Mouse (Mus musculus) gastrocnemius, adult 8-10 months (tissue): ENCODE measurements around the gene Hs1bp3. TPM values are rescaled to one million over a fixed set of nuclear protein-coding genes. Genes with fewer than 3 reads are reported as not detected.

Source experiments
- DNase-seq, 2 experiments: peaks; one replicate each; pipeline ENCODE4 v3.0.0; 2022; ENCODE audit warnings: low spot score in 2 of 2
- total RNA-seq, 4 experiments: library from RNA; stranded (reverse); gene quantifications; 2 replicates each; pipeline ENCODE4 v1.2.4; 2022

The Hs1bp3 gene
- total RNA-seq, 4 experiments from 2014 or later: 4.3 to 8.4 (median 5.4) TPM

DNA sequence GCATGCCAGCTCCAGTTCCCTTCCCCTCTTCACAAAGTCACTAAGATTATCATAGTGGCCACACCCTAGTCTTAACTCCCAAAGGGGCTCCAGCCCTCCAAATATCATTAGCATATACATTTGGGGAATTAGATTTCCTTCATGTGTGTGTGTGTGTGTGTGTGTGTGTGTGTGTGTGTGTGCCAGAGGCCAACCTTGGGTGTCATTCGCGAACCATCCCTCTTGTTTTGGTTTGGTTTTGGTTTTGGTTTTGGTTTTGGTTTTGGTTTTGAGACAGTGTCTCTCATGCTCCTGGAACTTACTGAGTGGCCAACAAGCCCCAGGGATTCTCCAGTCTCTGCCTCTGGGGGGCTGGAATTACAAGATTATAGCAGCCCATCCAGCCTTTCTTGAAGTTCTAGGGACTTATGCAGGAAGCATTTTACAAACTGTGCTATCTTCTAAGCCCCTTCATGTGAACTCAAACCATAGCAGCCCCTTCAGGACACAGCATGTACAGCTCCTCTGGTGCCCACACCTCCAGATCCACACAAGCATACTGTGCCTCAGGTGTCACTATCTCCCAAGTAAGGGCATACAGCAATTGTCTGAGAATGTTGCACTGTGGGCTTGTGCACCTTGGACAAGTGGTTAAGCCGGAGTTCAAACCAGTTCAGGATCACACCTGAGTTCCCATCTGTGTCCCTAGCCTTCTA, 46.3 kb downstream of the Hs1bp3 start:
- no peak for DNase-seq

DNA sequence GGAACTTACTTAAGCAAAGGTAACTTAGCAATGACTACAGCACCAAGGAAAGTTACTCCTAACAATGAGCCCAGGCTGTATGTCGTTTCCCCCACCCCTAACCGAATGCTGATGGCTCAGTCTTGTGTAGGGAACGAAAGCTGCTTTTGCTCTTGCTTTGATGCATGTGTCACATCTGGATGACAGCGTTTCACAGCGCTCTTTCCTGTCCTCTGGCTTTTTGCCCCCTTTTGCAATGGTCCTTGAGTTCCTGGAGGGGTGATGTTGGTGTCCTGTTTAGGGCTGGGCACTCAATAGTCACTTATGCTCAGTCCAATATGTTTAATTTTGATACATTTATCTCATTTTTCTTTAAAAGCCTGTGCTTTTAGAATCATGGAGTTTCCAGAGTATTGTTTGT, 48.6 kb downstream of the Hs1bp3 start:
- DNase-seq: no peak

DNA sequence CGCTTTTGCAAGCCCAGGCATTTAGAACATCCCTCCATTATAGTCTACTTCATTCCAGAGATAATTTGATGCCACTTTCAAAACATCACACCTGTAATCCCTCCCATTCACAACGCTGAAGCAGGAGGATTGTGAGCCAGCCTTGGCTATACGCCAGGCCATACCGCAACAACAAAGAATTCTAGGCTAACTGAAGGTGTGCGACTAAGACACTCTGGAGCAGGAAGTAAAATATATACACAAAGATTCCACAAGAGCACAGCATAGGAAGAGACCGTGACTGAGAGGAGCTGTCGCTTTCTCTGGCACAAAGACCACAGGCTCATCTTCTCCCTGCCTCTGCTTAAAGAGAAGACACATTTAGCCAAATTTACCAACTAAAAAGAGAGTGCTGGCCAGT, 49.2 kb downstream of the Hs1bp3 start:
- no peak for DNase-seq

DNA sequence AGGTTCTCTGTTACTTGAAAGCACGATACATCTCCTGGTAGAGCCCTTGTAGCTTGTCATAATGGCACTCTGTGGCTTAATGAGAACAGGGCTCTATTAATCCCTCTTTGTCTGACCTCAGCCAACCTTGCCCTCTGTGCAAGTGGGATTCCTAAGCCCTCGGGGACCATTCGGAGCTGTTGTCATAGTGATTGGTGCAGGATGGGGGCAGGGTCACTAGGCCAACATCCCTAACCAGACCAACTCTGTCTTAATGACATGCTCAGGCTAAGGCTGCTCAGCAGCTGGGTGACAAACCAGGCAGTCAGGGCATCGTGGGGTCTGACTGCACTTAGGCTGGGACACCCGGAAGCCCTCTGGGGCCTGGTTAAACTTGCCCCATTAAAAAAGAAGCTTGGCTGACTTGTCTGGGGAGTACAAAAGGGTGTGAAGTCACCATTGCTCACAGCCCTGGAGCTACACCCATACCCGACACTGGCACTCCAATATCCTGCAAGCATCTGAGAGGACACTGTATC, 51.1 kb downstream of the Hs1bp3 start:
- no peak for DNase-seq

DNA sequence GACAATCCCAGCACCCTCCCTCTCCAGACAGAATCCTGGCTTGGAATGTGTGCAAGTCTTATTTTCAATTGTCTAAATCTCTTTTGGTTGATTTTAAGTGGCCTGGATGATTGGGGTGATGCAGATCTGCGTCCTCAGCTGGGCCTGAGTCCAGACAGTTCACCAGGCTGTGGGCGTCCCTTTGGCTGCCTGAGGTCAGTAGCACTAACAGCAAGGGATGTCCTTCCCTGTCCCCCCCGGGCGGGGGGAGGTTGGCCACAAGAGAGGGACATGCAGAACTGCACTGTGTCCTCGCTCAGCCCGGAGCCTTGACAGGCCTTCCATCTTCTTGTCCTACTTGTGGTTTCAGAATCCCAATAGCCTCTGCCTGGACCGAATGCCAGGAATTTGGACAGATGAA, 52.1 kb downstream of the Hs1bp3 start:
- no peak for DNase-seq

DNA sequence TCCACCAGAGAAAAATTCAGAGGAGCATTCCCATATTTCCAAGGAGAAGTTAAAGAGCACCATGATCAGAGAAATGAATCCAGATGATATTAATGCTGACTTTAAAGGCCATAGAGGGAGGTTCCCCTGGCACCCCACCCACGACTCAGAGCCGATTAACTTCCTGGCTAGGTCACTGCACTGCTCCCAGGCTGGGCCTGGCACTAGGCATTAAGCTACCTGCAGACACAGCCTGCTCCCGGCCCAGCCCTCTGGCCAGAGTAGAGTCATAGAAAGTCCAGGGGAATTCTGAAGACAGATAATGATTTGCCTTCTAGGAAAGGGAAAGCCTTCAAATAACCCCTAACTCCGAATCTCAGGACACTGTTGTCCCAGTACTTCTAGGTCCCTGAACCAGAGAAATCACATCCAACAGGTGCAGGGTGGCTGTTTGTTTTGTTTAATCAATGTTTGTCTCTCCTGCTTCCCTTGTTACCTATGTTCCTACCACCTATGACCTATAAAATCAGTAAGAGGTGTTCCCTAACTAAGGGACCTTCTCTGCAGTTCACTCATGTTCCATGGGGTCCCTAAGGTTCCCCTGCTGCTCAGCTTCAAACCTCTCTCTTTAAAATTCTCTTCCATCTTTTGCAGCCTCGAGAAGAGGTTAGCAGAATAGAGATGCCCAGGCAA, 52.8 kb downstream of the Hs1bp3 start:
- DNase-seq: no peak

DNA sequence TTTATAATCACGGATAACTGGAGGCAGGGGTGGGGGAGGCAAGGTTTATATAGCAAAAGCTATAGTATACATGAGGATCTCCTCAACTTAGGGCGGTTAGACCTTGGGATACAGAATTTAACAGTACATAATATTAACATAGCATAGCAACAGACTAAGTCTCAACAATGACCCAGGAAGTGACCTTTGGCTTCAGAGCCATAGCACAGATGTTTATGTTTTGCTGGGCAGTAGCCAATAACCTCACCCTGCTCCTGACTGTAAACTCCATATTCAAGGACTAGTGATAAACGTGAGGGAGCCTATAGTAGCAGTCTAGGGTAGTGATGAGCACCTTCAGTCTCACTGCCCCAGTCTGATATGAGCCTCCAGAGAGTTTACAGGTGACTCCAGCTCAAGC, 53.5 kb downstream of the Hs1bp3 start:
- no peak for DNase-seq

DNA sequence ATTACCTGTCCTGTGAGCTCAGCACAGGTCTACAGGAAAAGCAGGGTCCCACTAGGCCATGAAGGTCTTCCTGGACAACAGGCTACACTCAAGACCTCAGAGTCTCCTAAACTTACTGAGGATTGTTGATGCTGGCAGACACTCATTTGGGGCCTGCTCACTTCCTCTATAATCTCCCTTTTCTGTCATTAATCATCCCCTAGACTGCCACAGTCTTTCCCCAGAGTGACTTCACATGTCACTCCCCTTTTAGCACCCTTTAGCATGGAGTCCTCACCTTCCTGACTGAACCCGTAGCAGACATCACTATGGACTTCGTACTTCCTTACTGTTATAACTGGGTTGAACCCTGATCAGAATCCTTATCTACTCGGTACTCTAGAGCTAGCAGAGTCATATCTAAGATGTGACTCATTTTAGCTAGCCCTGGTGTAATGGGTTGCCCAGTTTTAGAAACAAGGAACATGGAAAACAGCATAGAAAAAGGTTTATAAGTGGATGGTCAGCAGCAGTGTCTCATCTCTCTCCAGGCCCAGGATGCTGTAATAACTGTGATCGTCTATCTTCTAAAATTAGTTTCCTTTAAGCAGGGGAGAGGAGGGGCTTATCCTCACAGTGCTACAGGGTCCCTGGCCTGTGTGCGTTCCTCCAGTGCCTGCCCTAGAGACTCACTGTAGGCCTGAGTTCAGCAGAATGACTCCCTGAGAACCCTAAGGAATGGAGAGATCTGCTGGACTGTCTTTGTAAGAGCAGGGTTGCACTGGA, 58.7 kb downstream of the Hs1bp3 start:
- no peak for DNase-seq

DNA sequence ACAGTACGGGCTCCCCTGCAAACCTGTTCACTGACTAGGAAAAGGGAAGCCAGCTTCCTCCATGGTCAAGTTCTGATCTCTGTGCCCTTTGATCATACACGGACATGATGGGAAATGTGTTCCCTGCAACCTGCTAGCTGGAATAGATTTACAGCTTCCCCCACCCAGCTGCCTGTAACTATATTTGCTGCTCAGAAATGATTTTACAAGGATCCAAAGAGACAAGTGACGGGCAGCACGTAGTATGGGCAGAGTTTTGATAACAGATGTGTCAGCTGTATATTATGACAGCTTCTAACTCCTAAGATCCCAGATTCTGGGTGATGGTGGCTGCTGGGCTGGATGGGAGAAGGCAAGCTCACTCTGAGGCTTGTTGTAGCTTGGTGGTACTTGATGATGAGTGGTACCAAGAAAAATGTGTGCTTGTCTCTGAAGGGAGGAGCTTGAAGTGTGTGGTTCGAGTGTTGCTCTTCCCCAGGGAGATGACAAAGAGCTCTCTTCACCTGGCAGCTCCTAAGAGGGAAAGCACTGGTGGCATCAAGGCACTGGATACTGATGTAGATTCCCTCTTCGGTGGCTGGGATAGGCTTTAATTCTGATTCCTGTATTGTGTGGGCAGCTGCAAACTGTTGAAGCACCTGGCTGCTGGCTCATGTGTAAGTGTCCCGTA, 59.4 kb downstream of the Hs1bp3 start:
- DNase-seq: no peak

DNA sequence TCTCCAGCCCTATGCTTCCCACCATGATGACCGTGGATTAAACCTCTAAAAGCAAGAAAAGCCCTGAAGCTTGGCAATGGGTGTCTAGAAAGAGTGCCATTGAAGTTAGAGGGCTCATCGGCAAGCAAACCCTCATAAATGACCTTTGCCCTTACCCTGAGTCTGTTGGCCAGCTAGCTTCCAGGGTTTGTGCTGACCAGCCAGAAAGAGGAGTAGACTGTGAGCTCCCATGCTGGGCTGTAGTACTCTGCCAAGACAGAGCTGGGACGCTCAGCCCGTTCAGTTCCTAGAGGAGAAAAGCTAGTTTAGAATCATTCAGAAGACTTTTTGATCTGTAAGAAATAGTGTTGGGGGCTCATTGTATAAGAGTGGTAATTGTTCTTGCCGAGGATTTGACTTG, 60.5 kb downstream of the Hs1bp3 start:
- no peak for DNase-seq

DNA sequence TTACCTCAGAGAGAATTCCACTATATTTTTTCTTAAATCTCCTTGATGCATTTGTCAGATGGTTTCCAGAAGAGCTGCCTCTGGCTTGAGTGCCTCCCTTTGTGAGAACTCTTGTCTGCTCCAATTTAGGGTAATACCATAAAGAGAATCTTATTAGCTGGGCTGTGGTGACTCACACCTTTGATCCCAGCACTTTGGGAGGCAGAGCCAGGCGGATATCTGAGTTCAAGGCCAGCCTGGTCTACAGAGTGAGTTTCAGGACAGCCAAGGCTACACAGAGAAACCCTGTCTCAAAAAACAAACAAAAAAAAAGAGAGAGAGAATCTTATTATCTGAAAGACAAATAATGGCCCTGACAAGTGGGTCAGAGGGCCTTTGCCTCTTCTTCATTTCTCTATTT, 63.9 kb downstream of the Hs1bp3 start:
- DNase-seq: no peak

DNA sequence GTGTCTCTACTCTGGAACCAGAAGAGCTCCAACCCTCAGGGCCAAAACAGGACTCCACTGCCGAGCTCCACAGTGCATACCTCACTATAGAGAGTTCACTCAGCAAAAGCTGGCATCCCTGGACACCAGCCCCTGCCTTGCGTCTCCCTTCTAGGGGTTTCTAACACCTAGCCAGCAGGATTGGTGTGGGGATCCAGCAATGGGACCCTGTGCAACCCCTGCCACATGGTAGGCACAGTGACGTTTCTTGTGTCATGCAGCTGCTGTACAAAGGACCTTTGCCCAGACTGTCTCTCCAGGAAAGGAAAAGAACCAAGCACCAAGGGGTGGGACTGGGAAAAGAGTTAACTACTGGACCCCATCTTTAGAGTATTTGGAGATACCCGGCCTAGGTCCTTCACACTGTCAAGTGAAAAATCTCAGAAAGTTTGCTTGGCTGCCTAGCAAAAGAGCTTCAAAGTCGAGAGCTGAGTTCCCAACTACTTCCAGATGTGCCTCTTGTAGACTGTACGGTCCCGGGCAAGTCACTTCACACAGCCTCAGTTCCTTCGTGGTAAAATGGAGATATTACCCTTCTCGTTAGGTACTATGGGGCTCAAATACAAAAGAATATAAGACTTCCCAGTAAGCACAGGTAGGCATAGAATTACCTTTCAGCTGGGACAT, 64.9 kb downstream of the Hs1bp3 start:
- no peak for DNase-seq

DNA sequence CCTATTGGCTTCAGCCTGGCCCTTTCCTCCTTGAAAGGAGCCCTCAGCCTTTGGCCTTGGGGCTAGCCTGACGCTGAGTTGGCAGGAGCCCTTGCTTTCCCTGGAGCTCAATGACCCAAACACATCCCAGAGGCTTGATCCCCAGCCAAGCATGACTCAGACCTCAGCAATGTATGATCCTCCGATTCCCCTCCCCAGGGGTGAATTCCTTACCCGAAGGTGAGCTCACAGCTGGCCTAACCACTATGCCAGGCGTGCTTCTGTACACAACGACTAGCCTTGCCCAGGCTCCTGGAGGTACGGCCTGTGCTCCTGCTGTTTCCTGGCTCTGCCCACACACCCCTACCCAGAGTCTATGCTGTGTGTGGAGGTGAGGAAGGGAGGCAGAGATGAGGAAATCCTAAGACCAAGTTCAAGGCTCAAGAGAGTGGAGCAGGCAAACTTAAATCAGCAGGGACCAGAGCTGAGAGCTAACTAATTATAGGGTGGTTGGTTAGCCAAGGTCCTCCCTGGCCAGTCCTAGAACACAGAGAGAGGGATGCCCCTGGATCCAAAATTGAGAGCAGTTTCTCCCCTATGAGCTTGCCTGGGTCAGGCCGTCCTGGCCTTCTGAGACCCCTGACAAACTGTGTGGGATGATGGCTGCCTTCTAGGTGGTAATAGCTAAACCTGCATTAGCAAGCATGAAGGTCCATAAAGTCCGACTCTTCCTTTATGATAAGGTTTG, 66.7 kb downstream of the Hs1bp3 start:
- DNase-seq: peak; percentile 73 to 79

DNA sequence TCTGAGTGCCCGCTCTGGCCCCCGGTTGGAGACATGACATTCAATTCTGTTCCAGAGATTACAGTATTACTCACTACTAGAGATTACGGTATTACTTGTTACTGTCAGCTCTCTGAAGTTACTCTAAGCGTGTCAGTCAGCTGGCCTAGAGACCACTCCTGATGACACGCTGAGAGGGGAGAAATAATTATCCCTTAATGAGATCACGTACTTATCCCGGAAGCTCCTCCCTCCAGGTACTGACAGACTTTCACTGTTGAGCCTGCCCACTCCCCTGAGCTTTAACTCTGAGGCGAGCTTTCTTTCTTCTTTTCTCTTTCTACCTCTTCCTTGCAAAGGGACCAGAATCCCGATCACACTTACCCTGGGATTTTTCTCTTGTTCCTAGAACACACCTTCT, 67.7 kb downstream of the Hs1bp3 start:
- no peak for DNase-seq

DNA sequence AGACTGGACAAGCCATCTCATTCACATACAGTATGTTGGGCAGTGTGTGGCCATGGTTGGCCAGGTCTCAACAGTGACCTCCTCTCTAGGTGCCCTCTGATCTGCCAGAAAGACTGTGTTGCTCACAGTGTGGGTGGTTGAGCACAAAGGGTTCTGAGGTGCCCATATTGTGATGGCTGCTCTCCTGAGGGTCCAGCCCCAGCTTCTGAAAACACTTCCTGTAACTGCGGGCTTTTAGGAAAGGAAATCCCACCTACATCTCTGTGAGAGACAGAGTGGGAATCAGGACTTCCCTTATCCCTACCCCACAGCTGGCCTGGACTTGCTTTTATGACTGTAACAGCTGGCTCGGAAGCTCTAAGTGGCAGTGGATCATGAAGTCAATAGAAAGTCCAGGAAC, 68.7 kb downstream of the Hs1bp3 start:
- DNase-seq: no peak

DNA sequence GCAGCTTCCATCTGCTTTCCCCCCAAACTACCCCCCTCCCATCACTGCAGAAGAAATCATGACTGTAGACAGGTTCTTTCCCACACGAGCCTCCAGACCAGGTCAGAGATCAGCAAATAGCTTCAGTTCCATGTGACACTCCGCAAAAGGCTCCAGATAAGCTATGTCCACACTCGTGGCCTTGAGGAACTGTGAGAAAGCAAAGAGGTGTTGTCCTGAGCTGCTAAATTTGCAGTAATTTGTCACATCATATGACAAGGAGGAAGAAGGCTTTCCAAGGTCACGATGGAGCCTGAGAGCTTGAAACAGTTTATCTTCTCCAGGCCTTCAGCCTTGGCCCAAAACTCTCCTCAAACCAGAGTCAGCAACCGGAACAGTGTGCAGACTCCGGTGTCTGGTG, 70.6 kb downstream of the Hs1bp3 start:
- DNase-seq: no peak

DNA sequence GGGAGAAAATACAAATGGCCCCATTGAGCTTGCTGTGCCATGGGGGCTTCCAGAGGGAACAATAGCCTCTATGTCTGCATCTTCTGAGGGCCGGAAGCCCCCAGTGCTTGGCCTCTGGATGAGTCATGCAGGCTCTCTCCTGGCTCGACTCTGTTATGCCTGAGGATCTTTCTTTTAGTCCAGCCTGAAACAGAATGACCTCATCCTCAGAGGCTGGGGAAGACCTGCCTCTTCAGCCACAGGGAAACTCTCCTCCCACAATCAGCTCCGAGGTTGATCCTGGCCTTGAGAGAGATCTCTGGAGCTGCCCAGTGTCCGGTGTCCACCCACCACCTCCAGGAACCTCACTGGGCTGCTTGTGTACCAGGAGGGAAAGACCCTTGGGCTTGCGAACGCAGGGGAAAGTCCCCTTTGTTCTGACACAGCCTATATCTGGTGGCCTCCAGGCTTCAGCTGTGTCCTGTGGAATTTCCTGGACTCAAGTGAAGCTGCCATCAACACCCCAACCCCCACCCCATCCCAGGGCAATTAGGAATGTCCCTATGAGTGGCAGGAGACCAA, 73.3 kb downstream of the Hs1bp3 start:
- no peak for DNase-seq

DNA sequence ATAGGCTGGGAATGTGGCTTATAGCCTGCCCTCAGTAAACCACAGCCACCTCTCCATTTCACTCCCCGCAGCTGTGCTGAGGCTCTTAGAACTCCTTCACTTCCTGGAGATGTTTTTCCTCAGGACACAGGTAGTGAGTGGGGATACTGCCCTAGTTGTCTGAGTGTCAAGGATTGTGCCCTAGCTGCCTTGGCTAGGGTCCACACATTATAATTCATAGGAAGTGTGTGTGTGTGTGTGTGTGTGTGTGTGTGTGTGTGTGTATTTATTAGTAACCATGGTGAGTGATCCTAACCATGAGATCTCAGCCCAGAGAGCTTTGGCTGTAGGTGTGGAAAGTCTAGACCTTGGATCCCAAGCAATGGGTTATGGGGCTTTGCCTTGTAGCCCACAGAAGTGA, 74.0 kb downstream of the Hs1bp3 start:
- DNase-seq: no peak

DNA sequence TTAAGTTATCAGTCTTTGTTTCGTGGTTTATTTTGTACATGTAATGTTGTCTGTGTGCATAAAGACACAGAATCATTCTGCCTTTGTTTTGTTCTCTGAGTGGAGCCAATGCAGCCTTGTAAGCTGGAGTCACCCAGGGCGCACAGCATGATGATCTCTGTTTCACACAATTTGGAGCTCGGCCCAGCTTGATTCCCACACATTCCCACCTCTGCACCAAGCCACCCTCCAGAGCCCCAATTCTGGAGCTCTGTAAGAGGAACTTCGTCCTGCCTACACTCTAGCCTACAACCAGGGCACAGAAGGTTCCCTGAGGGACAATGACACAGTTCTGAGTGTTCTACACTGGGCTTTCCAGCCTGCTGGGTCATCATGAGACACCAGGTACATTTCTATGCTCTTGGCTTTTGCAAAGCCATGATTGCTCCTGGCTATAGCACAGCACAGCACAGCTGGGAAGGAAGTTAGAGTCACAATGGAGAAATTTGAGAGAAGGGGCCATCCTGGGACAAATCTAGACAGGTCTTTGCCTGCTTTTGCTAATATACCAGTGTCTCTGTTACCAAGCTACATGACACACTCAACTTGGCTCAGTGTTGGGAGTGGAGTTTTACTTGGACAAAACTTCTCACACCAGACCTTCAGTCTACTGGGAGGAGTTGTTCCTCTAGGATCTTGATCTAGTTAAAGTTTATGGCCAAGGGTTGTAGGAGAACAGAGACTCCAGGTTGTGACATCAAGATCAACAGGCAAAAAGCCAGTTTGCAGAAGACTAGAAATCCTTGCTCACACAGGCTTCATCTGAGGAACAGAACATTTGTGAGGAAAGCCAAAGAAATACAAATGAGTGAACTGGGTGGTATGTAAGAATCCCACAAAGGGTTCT, 75.5 kb downstream of the Hs1bp3 start:
- no peak for DNase-seq
